13 mouse cellular contexts compared by ENCODE assay signal in genomic region chr3:122573426-122574286, GRCm38 (mm10). TPM values are rescaled to one million over a fixed set of nuclear protein-coding genes. Genes with fewer than 3 reads are reported as not detected.
DNase-seq lines count a peak whose midpoint lies in the region; ATAC-seq and TF ChIP-seq lines count a peak whose summit lies in the region.
"Had no signal": no experiment of that assay in that cellular context is flagged by ENCODE, and none has a peak within 500 bp of the region (broad histone marks: within the 10 kb centered on the region; RNA-seq: fewer than 3 reads in every experiment).

No protein-coding gene starts in this region.

- peaks cover 3% of the 10 kb centered on the region for H3K4me1 ChIP-seq in olfactory bulb, adult 2 months (ENCODE audit: control insufficient read depth, insufficient read depth, low read length)
- H3K4me1 ChIP-seq: hindbrain, embryonic 10.5 days; limb, embryonic 15.5 days had no signal

- TF ChIP-seq CTCF in olfactory bulb, adult 2 months (IDR thresholded peaks at IDR 0.05; ENCODE audit: insufficient read depth, low read depth, low read length) = no peak

- 0 out of 2 replicates have a peak overlapping the region, but pooled peaks have one; percentile 24 for H3K27ac ChIP-seq in olfactory bulb, adult 2 months (ENCODE audit: insufficient read depth, low read depth, low read length)
- H3K27ac ChIP-seq: hindbrain, embryonic 10.5 days; kidney, postnatal 0 days; limb, embryonic 15.5 days; midbrain, embryonic 12.5 days had no signal

- ATAC-seq in frontal cortex, adult (ENCODE audit: low TSS enrichment) = peak; percentile 87

- DNase-seq in frontal cortex, postnatal 25 days (ENCODE audit: low spot score in 2 of 2) = no peak
- peak; percentile 39 for DNase-seq in MN1 (ENCODE audit: low spot score)
- DNase-seq in layer of hippocampus, postnatal 14 days (ENCODE audit: low spot score in 2 of 2) = peak; percentile 4 to 6
- no peak for DNase-seq in spleen, postnatal 36 days (ENCODE audit: low spot score in 2 of 2)
- DNase-seq in cerebellum, adult 9-10 months = no peak
- no peak for DNase-seq in cerebellum, postnatal 36 days
- DNase-seq: cerebellum, adult 2 months had no signal

- 73% methylated on average over 5 of the region's 5 CpGs for WGBS in olfactory bulb, adult 2 months

- TF ChIP-seq POLR2A in olfactory bulb, adult 2 months (IDR thresholded peaks at IDR 0.05; ENCODE audit: insufficient read depth, low read depth, low read length) = no peak

- H3K4me3 ChIP-seq in olfactory bulb, adult 2 months (ENCODE audit: insufficient read depth, low read depth, low read length) = no peak overlapping the region
- H3K4me3 ChIP-seq: hindbrain, embryonic 10.5 days; limb, embryonic 15.5 days; midbrain, embryonic 12.5 days had no signal

RNA-seq across cellular contexts. Expression of gene Fnbp1l, which starts 45.9 kb away (rescaled TPM):
- total RNA-seq in layer of hippocampus, postnatal 14 days (2021) = 10 to 100 TPM; 60.0 to 60.1 TPM
- polyA plus RNA-seq in olfactory bulb, adult 2 months (2012; ENCODE audit: insufficient read depth, insufficient read length, low replicate concordance, missing spikeins) = 787 TPM in 1 of 2 replicates, not detected in the other

Comparison
In these comparisons a context has a peak if more than half of its experiments do, and no peak if none do; other contexts are left out.
1. DNase-seq: peak in MN1 (single experiment) and layer of hippocampus, postnatal 14 days (2 of 2); none in frontal cortex, postnatal 25 days (0 of 2), spleen, postnatal 36 days (0 of 2), cerebellum, adult 9-10 months (single experiment) and cerebellum, postnatal 36 days (0 of 2).